Mouse (Mus musculus): ENCODE measurements at regions not wholly inside any gene's neighbourhood (a gene's known extent, or its start where the extent isn't known, plus 50 kb on each side); places are given as distances from the start of the nearest gene placed in this dataset.
"Not testable (repeated sequence)": the region's sequence is repeated elsewhere in the genome, so short reads cannot be mapped to it uniquely, and the experiment has no call there.

DNA sequence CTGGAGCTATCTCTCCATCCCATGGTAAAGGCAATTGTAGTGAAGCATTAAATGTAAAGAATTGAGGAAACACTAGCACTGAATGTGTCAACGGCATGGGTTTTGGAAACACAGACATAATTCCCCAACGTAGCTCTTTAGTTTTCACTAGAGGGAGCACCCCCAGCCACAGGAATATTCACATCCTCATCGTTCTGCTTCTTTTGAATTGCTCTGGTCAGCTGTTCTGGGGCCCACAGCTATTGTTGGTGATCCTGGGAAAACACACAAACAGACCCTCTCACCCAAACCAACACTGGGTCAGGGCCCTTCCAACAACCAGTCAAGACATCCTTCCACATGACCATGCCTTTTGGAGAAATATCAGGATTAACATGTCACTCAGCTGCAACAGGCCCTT is 119.7 kb downstream of the Impg2 start:
- DNase-seq (ENCODE audit: low spot score): not testable (repeated sequence)

DNA sequence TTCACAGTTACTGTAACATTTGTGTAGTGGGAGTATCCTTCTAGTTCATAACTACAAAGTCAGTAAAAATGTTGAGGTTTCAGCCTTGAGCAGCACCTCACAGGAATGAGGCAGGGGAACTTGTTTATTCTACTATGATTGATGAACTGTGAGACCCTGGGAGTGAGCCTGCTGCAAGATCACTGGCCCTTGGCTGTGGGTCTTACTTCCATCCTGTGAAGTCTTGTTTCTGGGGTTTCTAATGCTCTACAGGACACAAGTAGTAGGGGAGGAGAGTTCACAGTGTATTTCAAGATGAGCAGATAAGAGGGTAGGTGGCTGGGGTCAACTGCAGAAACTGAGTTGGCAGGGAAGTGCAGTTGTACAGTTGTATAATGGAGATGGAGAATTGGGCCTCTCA is 128.3 kb upstream of the Abi3bp start:
- DNase-seq (ENCODE audit: low spot score): no peak

DNA sequence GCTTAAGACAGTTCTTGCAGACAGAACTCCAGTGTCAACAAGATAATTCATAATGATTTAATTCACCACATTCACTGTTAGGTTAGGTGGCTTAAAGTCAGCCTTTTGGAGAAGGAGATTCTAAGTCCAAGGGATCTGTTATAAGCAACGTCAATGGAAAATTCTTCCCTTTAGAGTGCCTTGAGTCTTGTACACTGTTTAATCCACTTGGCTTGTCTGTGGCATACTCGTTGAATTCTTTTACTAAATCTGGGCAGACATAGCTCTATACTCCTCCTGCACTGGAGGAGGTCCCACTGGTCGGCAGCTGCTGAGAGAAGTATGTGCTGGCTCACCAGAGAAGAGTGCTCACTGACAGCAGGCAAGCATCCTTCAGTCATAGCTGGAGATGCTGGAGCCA is 124.8 kb upstream of the Abi3bp start:
- no peak for DNase-seq (ENCODE audit: low spot score)

DNA sequence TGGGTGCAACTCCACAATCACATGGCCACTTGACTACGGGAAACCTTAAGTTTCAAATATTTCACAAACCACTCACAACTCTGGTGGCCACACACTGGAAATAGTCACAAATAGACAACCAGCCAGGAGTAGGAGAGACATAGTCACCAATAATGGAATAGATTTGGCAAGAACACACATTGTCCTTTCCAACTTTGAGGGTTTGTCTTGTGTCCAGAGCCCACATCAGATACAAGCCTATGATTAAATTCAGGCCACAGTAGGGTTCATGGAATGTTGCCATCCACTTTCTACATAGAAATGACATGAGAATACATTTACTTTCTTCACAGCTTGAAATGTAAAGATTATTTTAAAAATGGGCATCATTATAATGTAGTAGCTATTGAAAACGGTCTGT is 118.6 kb upstream of the Abi3bp start:
- no peak for DNase-seq (ENCODE audit: low spot score)

DNA sequence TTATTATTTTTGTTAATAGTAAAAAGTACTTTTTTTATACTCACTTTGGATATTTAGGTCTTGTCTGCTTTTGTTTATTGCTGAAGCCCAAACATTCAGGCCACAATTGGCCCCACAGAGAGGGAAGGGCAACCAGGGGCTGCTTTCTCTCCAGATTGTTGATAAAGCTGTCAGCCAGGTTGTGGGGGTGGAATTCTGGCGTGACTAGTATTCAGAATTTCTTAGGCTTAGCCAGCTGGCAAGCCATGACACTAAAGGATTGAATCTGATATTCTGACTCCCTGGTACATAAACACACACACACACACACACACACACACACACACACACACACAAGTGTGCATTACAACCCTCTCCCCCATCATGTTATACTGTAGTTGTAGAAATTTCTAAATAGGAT is 116.7 kb upstream of the Abi3bp start:
- no peak for DNase-seq (ENCODE audit: low spot score)

DNA sequence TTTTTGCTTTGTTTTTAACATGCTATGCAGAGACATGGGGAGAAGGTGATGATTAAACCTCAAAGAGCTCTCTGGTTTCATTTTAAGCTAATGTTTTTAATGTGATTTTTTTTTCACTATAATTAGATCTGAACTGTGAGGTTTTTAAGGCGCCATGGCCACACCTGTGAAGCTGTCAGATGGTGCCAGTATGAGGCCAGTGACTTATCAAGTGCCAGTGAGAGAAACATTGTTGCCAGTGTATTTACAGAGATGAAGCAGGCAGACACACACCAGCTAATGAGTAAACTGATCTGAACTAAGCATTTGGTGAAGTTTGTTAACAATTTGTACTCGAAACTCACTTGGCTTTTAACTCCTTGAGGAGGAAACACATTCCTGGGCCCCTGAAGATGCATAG is 99.3 kb upstream of the Abi3bp start:
- no peak for DNase-seq (ENCODE audit: low spot score)

DNA sequence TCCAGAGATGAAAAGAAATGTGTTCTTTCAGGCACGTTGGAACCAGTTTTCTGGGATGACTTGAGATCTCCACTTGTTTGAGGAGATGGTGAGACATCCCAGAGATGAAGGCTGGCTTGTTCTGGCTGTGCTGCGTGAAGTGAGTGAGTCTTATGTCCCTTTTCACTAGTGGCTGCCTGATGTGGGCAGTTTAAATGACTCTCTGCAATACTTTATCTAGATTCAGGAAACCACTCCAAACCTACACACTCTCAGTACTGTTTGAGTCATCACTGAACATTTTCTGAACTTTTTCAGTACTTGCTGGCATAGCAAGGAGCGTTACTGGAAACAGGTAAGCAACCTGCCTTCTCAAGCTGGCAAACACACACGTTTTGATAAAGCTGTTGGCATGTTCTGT is 97.0 kb upstream of the Abi3bp start:
- DNase-seq (ENCODE audit: low spot score): no peak

DNA sequence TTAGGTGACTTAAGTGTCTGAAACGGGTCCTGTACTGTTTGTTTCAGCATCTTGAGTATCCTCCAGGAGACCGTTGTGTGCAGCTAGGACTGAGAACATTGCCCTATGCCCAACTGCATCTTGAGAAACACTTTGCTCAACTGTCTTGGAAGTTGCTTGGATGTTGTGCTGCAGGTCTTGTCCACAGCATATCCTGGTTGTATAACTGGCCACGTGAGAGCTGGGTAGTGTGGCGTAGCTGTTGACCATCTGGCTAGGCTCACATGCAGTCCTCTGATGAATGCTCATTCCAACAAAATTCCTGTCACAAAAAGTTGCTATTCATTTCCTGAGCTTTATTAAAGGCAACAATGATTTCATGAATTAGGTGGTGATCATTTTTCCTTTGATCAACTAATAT is 91.1 kb upstream of the Abi3bp start:
- no peak for DNase-seq (ENCODE audit: low spot score)

DNA sequence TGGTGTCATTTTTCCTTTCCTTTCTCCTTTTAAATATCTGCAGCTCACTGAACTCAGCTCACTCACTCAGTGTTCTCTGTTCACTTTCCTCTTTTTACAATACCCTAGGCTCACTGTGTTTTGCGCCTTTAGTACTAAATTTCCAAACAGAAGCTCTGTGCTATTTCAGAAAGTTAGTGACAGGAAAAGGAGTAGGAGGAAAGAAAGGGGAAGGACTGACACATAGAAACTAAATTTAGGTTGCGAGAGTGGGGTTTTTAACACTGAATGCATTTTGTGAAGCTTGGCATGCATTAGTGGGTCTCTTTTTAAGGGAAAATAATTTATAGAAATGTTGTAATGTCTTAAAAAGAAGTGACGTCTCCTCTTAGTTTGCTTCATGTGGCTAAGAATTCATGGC is 84.8 kb upstream of the Abi3bp start:
- no peak for DNase-seq (ENCODE audit: low spot score)

DNA sequence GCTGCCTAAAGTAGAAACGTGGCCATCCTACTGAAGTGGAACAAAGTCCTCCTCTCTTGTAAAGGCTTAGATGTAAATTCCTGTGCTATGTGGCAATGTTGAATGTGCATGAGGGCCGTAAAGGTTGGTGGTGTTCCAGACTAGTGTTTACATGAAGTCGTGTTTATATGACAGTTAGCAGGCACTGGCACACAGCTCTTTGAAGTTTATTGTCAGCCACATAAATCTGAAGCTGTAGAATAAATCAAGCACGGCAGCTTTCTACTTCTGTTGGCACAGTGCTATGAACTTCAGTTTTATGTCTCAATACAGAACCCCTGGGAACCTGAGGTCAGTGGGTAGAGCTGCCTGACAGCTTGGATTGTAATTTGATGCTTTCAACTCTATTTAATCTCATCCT is 81.1 kb upstream of the Abi3bp start:
- DNase-seq (ENCODE audit: low spot score): no peak

DNA sequence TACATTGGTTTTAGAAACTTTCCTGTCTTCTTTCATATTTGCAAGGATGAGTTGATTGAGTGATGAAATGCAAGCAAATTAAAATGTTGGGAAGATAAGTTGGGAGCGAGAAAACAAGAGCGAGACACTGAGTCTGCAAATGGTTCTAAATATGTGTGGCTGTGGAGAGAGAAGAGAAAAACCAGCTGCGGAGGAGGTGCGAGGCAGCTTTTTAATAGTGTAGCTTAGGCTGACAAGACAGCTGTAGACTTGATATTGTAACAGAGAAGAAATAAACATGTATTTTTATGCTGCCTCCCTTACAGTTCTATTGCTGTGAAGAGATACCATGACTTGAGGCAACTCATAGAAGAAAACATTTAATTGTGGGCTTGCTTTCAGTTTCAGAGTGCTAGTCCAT is 78.1 kb upstream of the Abi3bp start:
- DNase-seq (ENCODE audit: low spot score): no peak

DNA sequence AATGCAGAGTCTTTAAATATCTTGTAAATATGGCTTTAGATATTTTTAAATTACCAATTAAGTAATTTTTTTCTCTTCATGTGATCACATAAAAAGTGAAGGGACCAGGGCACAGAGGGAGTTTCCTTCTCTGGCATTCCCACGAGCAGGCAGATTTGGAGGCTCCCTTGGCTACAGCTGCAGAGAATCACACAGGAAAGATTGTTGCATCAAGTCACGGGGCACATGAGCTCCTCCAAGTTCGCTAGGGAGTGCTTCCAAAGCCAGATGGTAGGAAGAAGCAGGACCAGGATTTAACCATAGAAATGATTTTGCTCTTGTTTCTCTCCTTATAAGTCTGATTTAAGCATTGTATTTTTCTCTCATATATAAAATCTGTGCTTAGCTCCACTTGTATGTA is 53.9 kb upstream of the Abi3bp start:
- DNase-seq (ENCODE audit: low spot score): peak; percentile 8
